Mouse (Mus musculus) hindbrain, embryonic 12.5 days (tissue): ENCODE measurements around the gene Lrp1. TPM values are rescaled to one million over a fixed set of nuclear protein-coding genes. Genes with fewer than 3 reads are reported as not detected.

ENCODE experiments used
- ATAC-seq: fragments of 200-750 bp; cut with Nextera tagmentation; 2 replicates; pipeline ENCODE4 v1.8.0; 2017; ENCODE audit warnings: moderate TSS enrichment; ENCODE audit not compliant: low FRiP score
- H3K27ac ChIP-seq: fragments of 300-500 bp; sonication (generic); 2 replicates; pipeline ENCODE4 v1.5.1; 2016; ENCODE audit warnings: mild to moderate bottlenecking
- H3K27me3 ChIP-seq: fragments of 300-500 bp; sonication (generic); 2 replicates; pipeline ENCODE4 v1.6.1; 2016; ENCODE audit warnings: mild to moderate bottlenecking
- H3K36me3 ChIP-seq: fragments of 300-500 bp; sonication (generic); 2 replicates; pipeline ENCODE4 v1.6.1; 2016; ENCODE audit warnings: mild to moderate bottlenecking
- H3K4me1 ChIP-seq: fragments of 300-500 bp; sonication (generic); 2 replicates; pipeline ENCODE4 v1.6.1; 2016
- H3K4me2 ChIP-seq: fragments of 300-500 bp; sonication (generic); replicated peaks from 2 replicates; pipeline ENCODE4 v1.6.1; 2016; ENCODE audit warnings: mild to moderate bottlenecking
- H3K4me3 ChIP-seq: fragments of 300-500 bp; sonication (generic); 2 replicates; pipeline ENCODE4 v1.5.1; 2016; ENCODE audit warnings: mild to moderate bottlenecking
- H3K9ac ChIP-seq: fragments of 300-500 bp; sonication (generic); 2 replicates; pipeline ENCODE4 v1.6.1; 2016; ENCODE audit warnings: mild to moderate bottlenecking, moderate library complexity
- H3K9me3 ChIP-seq: fragments of 300-500 bp; sonication (generic); replicated peaks from 2 replicates; pipeline ENCODE4 v1.6.1; 2016; ENCODE audit warnings: mild to moderate bottlenecking
- WGBS: fragments of 180-500 bp; shearing (Covaris S2); methylation state at CpG from one replicate; pipeline ENCODE4 v1.1.7; 2016; 5-methylcytosine and 5-hydroxymethylcytosine counted together
- polyA plus RNA-seq: library from polyadenylated mRNA; unstranded; fragments of >200 nt; fragmentation: Nextera tagmentation; extraction: Ambion mirVana; gene quantifications from 2 replicates; pipeline ENCODE4 v1.2.1, GENCODE M21; 2016

The Lrp1 gene
- polyA plus RNA-seq, 1 experiment from 2014 or later: 111 TPM

DNA sequence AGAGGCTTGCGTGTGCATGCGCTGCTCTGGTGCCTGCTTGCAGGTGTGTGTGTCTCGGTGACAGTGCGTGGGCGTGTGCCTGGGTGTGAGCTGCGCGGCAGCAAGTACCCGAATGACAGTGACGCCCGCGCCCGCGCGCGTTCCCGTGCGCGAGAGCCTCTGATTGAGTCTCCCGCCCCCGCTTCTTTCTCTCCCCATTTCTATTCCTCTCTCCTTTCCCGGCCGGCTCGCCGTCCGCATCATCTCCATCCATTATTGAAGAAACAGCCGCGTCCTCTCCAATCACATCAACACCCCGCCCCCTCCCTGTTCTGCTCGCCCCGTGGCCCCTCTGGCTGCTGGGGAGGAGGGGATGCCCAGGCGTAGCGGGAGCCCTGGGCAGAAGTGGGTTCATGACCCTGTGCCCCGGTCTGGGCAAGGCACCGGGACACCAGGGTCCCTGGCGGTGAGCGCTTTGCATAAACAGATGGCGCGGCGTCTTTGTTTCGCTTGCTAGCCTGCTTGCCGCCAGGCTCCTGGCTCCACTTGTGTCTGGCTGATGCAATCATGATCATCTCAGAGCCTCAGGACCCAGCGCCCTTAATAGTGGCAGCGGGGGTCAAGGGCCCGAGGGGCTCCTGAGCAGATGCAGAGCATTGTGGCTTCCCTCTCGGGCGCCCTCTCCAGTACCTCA, 109.2 kb downstream of the Lrp1 start:
- Histone ChIP-seq H3K4me3 (peak overlapping the region; percentile 37), H3K4me2 (peak overlapping the region; percentile 75), H3K36me3 (no peaks in the 10 kb centered on the region), H3K27ac (peak overlapping the region; percentile 98), H3K27me3 (peaks cover 76% of the 10 kb centered on the region), H3K9ac (peak overlapping the region; percentile 65), H3K4me1 (peaks cover 82% of the 10 kb centered on the region), H3K9me3 (no peaks in the 10 kb centered on the region)
- ATAC-seq: peak; percentile 11; the same call in 1 of the 2 replicates
- 0% methylated on average over 44 of the region's 46 CpGs for WGBS

DNA sequence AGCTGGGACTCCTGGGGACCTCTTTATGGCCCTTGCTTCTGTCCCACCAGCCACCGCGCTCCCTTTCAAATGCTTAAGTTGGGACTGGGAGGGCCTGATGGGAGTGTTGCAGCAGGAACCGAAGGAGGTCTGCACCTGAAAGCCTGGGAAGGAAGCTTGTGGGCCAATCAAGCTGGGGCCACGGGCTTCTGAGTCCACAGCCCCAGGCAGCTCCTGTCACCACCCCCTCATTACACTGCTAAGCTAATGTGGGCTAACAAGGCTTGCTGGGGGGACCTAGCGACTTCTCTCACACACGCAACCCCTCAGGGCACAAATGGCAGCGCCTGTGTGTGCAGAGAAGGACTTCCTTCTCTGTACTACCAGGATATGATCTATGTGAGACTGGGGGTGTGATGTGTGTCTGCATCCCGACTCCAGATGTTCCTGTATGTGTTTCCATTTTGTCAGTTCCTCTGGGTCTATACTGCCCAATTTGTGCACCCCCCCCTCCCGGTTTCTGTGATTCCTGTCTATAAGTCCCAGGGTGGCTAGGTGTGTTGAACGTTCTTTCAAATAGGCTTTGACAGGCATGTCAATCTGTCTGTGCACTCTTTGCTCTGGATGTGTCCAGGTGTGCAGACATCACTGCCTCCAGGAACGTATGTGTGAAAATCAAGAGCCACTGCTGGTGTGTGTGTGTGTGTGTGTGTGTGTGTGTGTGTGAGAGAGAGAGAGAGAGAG, 109.9 kb downstream of the Lrp1 start:
- peaks cover 74% of the 10 kb centered on the region for H3K4me1 ChIP-seq
- H3K9ac ChIP-seq: peak overlapping the region; percentile 65; the same call in 1 of the 2 replicates
- H3K36me3 ChIP-seq: peaks cover 3% of the 10 kb centered on the region; the same call in 1 of the 2 replicates
- WGBS: 5% methylated on average over 11 of the region's 11 CpGs
- no peaks in the 10 kb centered on the region for H3K9me3 ChIP-seq
- peaks cover 72% of the 10 kb centered on the region for H3K27me3 ChIP-seq
- no peak for ATAC-seq
- peak overlapping the region; percentile 37 for H3K4me3 ChIP-seq
- H3K4me2 ChIP-seq: peak overlapping the region; percentile 75
- H3K27ac ChIP-seq: peak overlapping the region; percentile 98

DNA sequence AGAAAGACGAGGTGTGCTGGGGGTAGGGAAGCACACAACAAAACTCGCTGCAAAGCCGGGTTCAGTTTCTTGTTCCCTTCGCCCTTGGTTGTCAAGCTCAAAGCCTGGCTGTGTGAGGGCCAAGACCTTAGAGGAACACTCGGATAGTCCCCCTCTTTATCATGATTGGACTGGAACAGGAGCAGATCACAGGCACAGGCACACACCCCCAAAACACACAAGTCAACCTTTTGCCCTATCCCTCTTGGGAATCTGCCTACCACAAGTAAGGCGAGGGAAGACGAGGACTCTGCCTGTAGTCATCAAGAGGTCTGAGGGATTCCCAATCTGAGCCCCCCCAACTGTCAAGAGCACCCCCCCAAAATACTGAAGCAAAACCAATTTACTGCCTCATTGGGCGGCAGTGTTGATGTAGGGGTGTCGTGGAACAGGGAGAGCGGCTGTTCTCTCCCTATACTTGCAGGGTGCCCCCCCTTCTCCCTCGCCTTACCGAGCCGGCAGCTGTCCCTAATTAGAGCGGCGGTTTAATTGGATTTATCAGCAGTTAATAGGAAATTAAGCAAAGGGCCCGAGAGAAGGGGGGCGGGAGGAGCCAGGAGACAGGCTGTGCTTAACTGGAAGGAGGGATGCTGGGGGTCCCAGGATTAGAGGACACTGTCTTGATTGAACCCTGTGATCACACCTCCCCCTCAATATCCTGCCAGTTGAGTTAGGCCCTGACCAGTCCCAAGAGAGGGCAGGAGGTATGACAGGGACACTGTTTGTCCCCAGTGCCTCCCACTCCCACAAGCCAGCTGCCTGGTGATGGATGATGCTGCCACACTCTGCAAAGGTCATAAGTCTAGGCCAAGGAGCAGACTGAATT, 110.9 kb downstream of the Lrp1 start:
- Histone ChIP-seq H3K27me3 (peaks cover 63% of the 10 kb centered on the region), H3K27ac (peak overlapping the region; percentile 98), H3K4me1 (peaks cover 65% of the 10 kb centered on the region), H3K4me3 (peak overlapping the region; percentile 32), H3K4me2 (peak overlapping the region; percentile 64), H3K9me3 (no peaks in the 10 kb centered on the region), H3K9ac (peak overlapping the region; percentile 37; the same call in 1 of the 2 replicates), H3K36me3 (peaks cover 6% of the 10 kb centered on the region; the same call in 1 of the 2 replicates)
- 5% methylated on average over 17 of the region's 17 CpGs for WGBS
- ATAC-seq: peak; percentile 4; the same call in 1 of the 2 replicates

DNA sequence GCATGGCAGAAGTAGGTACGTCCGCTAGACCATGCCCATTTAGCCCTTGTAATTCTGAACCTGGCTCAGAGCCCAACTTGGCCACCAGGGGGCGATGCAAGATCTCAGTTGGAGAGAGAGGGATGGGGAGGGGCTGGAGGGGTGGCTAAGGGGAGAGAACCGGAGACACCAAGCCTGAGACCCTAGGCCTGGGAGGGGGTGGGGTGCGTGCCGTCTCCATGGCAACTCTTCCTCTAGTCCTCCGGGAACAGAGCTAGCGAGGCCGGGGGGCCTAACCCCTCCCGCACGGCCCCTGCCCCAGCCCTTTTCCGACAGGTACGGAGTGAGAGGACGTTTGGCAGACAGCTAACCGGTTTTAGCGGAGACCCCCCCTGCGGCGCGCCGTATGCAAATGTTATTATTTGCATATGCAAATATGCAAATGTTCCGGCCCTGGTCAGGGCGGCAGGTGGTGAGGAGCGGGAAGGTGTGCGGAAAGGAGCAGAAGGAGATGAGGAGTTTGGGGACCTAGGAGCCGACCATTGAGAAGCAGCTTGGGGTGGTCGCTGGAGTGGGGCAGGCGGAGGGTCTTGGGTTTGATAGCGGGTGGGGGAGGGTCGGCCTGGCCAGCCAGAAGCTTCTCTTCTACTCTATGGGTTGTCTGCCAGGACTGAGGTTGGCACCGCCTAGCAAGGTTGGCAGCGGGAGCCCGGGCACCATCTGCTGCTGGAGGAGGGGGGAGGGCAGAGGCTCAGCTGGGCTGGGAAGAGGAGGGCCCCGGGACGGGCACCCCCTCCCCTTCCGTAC, 111.7 kb downstream of the Lrp1 start:
- Histone ChIP-seq H3K4me3 (peak overlapping the region; percentile 32), H3K9me3 (no peaks in the 10 kb centered on the region), H3K36me3 (peaks cover 13% of the 10 kb centered on the region; the same call in 1 of the 2 replicates), H3K27ac (peak overlapping the region; percentile 98), H3K4me2 (peak overlapping the region; percentile 64), H3K4me1 (peaks cover 56% of the 10 kb centered on the region), H3K27me3 (peaks cover 54% of the 10 kb centered on the region), H3K9ac (peak overlapping the region; percentile 37)
- ATAC-seq: peak; percentile 65
- under 1% methylated on average over 35 of the region's 35 CpGs for WGBS

DNA sequence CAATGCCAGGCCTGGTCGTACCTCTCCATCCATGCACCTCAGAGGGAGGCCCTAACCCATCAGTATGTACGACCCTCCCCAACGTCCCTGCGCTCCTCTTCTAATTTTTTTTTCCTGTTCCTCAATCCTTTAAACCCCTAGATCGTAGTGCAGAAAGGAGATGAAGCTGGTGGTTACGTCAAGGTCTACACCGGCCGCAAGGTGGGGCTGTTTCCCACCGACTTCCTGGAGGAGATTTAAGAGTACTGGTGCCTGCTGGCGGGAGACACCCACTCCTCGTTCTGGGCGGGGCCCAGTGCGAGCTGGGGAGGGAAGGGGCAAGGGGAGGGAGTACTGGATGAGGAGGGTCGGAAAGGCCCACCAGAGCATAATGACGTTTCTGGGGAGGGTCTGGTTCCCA, 112.7 kb downstream of the Lrp1 start:
- Histone ChIP-seq H3K4me3 (0 out of 2 replicates have a peak overlapping the region, but pooled peaks have one; percentile 32), H3K4me2 (peak overlapping the region; percentile 64), H3K27me3 (peaks cover 44% of the 10 kb centered on the region), H3K4me1 (peaks cover 46% of the 10 kb centered on the region), H3K9ac (no peak overlapping the region), H3K9me3 (no peaks in the 10 kb centered on the region), H3K27ac (0 out of 2 replicates have a peak overlapping the region, but pooled peaks have one; percentile 35), H3K36me3 (peaks cover 17% of the 10 kb centered on the region; the same call in 1 of the 2 replicates)
- ATAC-seq: no peak
- WGBS: 4% methylated on average over 15 of the region's 15 CpGs

DNA sequence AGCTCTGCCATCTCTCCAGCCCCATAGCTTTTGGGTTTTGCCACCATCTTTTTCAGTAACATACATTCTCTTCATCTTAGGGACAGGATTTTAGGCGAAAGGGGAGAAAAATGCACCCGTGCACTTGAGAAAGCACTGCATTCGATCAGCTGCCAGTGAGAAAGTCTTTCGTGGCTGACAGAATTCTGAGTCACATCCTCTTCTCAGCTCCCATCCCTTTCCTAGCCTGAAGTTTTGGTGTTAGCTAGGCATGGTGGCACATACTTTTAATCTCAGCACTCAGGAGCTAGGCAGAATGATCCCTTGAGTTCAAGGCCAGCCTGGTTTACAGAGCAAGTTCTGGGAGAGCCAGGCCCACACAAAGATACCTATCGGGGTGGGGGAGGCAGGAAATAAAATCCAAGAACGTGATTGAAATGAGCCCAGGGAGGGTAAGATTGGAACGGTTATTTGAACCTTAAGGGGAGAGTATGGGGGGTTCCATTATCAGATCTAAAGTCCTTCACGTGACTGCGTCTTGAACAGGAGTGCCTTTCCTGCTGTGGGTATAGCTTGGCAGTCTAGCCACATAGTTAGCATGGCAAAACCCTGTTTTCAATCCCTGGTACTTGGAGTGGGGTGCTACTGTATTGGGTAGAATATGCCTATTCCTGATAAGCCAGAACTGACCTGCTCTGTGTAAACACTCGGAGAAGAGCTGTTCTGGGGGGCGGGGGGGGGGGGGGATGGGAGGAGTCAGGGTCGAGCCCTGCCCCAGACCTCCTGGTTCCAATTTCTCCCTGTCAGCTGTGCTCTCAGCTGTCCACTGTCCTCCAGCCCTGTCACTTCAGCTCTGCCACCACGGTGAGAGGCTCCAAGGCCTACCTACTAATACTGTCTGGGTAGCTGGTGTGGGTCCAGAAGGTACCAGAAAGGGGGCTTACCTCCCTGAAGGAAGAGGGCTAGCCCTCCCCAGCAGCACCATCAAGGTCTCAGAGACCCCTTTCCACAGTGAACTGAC, 119.8 kb downstream of the Lrp1 start, which contains the start of gene Stac3:
Gene Stac3, plus strand, starts transcription at position 793 of the 1,000 bp plus-strand sequence.
- H3K27ac ChIP-seq: no peak within 1 kb of the TSS
- H3K36me3 ChIP-seq: peaks cover 58% of the 10 kb centered on the region
- 82% methylated on average over 11 of the region's 13 CpGs for WGBS
- H3K4me1 ChIP-seq: no peaks in the 10 kb centered on the region
- no peak within 1 kb of the TSS for H3K4me2 ChIP-seq
- no peak for ATAC-seq
- H3K9me3 ChIP-seq: no peaks in the 10 kb centered on the region
- H3K27me3 ChIP-seq: no peaks in the 10 kb centered on the region
- H3K4me3 ChIP-seq: no peak within 1 kb of the TSS
- no peak within 1 kb of the TSS for H3K9ac ChIP-seq

DNA sequence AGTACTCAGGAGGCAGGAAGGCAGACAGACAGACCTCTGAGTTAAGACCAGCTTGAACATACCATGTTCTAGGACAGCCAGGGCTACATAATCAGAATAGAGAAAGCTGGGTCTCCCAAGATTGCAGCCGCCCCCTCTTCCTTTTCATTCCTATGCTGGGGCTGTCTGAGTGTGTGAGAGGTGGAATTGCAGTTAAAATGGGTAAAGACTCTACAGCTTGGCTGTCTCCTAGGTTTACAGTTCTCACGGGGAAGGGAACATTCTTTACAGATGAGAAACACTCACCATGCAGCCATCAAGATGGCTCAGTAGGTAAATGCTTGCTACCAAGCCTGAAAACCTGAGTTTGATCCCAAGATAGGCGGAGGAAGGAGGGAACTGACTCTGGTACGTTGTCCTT, 120.9 kb downstream of the Lrp1 start:
- no peak for ATAC-seq
- Histone ChIP-seq H3K4me3 (no peak overlapping the region), H3K27me3 (no peaks in the 10 kb centered on the region), H3K9ac (no peak overlapping the region), H3K4me2 (no peak overlapping the region), H3K4me1 (no peaks in the 10 kb centered on the region), H3K36me3 (peaks cover 64% of the 10 kb centered on the region), H3K27ac (no peak overlapping the region), H3K9me3 (no peaks in the 10 kb centered on the region)
- 92% methylated on average over 4 of the region's 4 CpGs for WGBS

DNA sequence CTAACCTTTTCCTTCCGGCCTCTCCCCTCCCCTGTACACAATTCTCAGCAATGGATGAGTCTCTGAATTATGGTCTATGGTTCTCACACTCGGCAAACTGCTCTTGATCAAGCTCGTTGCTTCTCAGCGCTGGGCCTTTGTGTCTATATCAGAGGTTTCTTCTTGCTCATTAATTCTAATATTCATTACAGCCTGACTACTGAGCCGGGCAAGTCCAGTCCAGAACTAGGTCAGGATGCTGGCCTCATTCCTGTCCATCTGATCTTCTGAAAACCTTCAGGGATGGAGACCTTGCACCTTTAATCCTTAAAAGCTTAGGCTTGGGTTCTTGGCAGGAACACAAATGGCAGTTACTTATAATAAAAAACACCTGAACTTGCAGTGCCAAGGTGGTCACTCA, 121.4 kb downstream of the Lrp1 start:
- Histone ChIP-seq H3K4me2 (no peak overlapping the region), H3K27ac (no peak overlapping the region), H3K9ac (no peak overlapping the region), H3K36me3 (peaks cover 65% of the 10 kb centered on the region), H3K27me3 (no peaks in the 10 kb centered on the region), H3K4me1 (no peaks in the 10 kb centered on the region), H3K4me3 (no peak overlapping the region), H3K9me3 (no peaks in the 10 kb centered on the region)
- 85% methylated on average over 5 of the region's 5 CpGs for WGBS
- ATAC-seq: no peak

DNA sequence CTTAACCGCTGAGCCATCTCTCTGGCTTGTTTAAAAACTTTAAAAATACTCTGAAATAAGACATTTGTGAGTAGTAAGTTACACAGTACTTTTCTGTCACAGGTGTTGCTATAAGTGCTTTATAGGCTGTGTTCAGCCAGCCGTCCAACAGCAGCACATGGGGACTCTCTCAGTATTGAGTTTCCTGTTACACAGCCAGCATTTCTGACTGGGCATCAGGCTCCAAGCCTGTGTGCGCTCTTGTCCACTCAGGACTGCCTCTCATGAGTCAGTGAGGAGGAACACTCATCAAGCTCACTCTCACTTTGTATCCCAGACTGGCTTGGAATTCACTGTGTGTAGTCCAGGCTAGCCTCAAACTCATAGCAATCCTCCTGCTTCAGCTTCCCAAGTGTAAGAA, 124.8 kb downstream of the Lrp1 start:
- Histone ChIP-seq H3K27ac (no peak overlapping the region), H3K4me3 (no peak overlapping the region), H3K36me3 (peaks cover 84% of the 10 kb centered on the region), H3K4me2 (no peak overlapping the region), H3K27me3 (no peaks in the 10 kb centered on the region), H3K9me3 (no peaks in the 10 kb centered on the region), H3K4me1 (peaks cover 5% of the 10 kb centered on the region), H3K9ac (no peak overlapping the region)
- 93% methylated on average over 3 of the region's 3 CpGs for WGBS
- ATAC-seq: no peak

DNA sequence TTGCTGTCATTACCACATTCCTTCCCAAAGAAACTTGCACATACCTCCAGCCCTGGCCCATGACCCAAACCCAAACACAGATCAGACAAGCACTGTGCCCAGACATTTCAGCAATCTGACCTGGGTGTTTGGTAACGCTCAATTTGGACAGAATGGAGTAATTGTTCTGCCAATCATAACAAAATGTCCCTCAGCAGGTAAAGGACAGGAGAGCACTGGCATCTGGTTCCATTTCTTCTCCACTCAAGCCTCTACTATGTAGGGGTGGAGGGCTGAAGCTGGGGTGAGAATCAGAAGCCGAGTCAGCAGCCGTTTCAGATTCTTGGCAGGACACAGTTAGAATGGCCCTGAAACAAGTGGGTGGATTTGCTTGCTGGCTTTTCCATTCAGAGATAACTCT, 128.8 kb downstream of the Lrp1 start:
- Histone ChIP-seq H3K27ac (no peak overlapping the region), H3K9me3 (no peaks in the 10 kb centered on the region), H3K4me1 (peaks cover 16% of the 10 kb centered on the region), H3K36me3 (peaks cover 66% of the 10 kb centered on the region), H3K27me3 (no peaks in the 10 kb centered on the region), H3K9ac (no peak overlapping the region), H3K4me3 (no peak overlapping the region), H3K4me2 (no peak overlapping the region)
- ATAC-seq: no peak
- 79% methylated on average over 3 of the region's 3 CpGs for WGBS
